Mouse (Mus musculus) midbrain, embryonic 14.5 days (tissue): ENCODE measurements at regions not wholly inside any gene's neighbourhood (a gene's known extent, or its start where the extent isn't known, plus 50 kb on each side); places are given as distances from the start of the nearest gene placed in this dataset.
"Not testable (repeated sequence)": the region's sequence is repeated elsewhere in the genome, so short reads cannot be mapped to it uniquely, and the experiment has no call there.

Source experiments
- ATAC-seq: fragments of 200-750 bp; cut with Nextera tagmentation; 2 replicates; pipeline ENCODE4 v1.8.0; 2017; ENCODE audit warnings: moderate number of reproducible peaks, moderate library complexity; ENCODE audit not compliant: low FRiP score, low TSS enrichment
- DNase-seq: peaks from one replicate; pipeline ENCODE4 v3.0.0-alpha.2; 2015
- H3K27ac ChIP-seq: fragments of 300-500 bp; sonication (generic); replicated peaks from 2 replicates; pipeline ENCODE4 v1.5.1; 2014; ENCODE audit warnings: mild to moderate bottlenecking, low read depth, low read length, moderate library complexity
- H3K27me3 ChIP-seq: fragments of 300-500 bp; sonication (generic); 2 replicates; pipeline ENCODE4 v1.6.1; 2014; ENCODE audit warnings: low read length, control low read depth, mixed read lengths; ENCODE audit not compliant: control insufficient read depth, insufficient read depth
- H3K36me3 ChIP-seq: fragments of 300-500 bp; sonication (generic); 2 replicates; pipeline ENCODE4 v1.6.1; 2014; ENCODE audit warnings: low read length, control low read depth; ENCODE audit not compliant: control insufficient read depth, insufficient read depth
- H3K4me1 ChIP-seq: fragments of 300-500 bp; sonication (generic); 2 replicates; pipeline ENCODE4 v1.6.1; 2014; ENCODE audit warnings: mild to moderate bottlenecking, antibody characterized with exemption, low read length, control low read depth; ENCODE audit not compliant: control insufficient read depth, insufficient read depth
- H3K4me2 ChIP-seq: fragments of 300-500 bp; sonication (generic); 2 replicates; pipeline ENCODE4 v1.6.1; 2014; ENCODE audit warnings: mild to moderate bottlenecking, low read length, moderate library complexity
- H3K4me3 ChIP-seq: fragments of 300-500 bp; sonication (generic); replicated peaks from 2 replicates; pipeline ENCODE4 v1.5.1; 2014; ENCODE audit warnings: low read depth, low read length
- H3K9ac ChIP-seq: fragments of 300-500 bp; sonication (generic); replicated peaks from 2 replicates; pipeline ENCODE4 v1.6.1; 2014; ENCODE audit warnings: mild to moderate bottlenecking, low read length, moderate library complexity
- H3K9me3 ChIP-seq: fragments of 300-500 bp; sonication (generic); 2 replicates; pipeline ENCODE4 v1.6.1; 2016; ENCODE audit warnings: low read length, control low read depth, mixed read lengths; ENCODE audit not compliant: control insufficient read depth
- WGBS: fragments of 180-500 bp; shearing (Covaris S2); extraction: QIAGEN DNeasy Blood & Tissue Kit; methylation state at CpG from one replicate; pipeline ENCODE4 v1.1.7; 2014; 5-methylcytosine and 5-hydroxymethylcytosine counted together

- 77% methylated on average over 2 of the region's 2 CpGs for WGBS
- Histone ChIP-seq H3K27ac (no peak overlapping the region), H3K4me2 (no peak overlapping the region), H3K36me3 (no peaks in the 10 kb centered on the region), H3K4me1 (no peaks in the 10 kb centered on the region), H3K9ac (no peak overlapping the region), H3K4me3 (no peak overlapping the region), H3K27me3 (no peaks in the 10 kb centered on the region), H3K9me3 (no peaks in the 10 kb centered on the region)
- no peak for ATAC-seq
- DNase-seq, result no peak
Observed at GRCm38 (mm10) chr14:14515363-14515762, 114.3 kb downstream of the Olfr721-ps1 start.

DNA sequence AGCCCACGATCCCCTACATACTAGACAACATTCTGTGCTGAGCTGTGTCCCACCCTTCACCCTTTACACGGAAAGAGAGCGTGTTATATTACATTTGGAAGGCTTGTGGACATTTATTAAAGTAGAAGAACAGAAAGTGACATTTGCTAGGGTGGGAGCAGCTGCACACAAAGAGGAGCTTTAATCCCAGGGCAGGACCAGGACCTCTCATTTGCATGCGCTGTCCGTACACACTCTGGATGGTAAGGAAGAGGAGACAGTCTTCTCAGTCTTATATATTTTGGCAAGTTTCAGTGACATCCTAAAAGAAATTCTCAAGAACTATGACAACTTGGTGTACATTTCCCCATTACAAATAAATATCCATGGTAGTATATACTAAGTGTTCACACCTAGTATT lies 114.8 kb downstream of the Olfr721-ps1 start:
- H3K9me3 ChIP-seq, result no peaks in the 10 kb centered on the region
- no peaks in the 10 kb centered on the region for H3K4me1 ChIP-seq
- no peak overlapping the region for H3K4me3 ChIP-seq
- no peaks in the 10 kb centered on the region for H3K27me3 ChIP-seq
- H3K36me3 ChIP-seq, result no peaks in the 10 kb centered on the region
- DNase-seq, result no peak
- no peak overlapping the region for H3K27ac ChIP-seq
- no peak for ATAC-seq
- H3K4me2 ChIP-seq, result no peak overlapping the region
- H3K9ac ChIP-seq, result no peak overlapping the region
- WGBS, result 60% methylated on average over 5 of the region's 5 CpGs

GRCm38 (mm10) chr14:14518027-14518426 lies 116.9 kb downstream of the Olfr721-ps1 start:
- DNase-seq (no peak), ATAC-seq (no peak)
- Histone ChIP-seq H3K36me3 (no peaks in the 10 kb centered on the region), H3K4me2 (no peak overlapping the region), H3K9ac (no peak overlapping the region), H3K4me3 (no peak overlapping the region), H3K4me1 (no peaks in the 10 kb centered on the region), H3K9me3 (no peaks in the 10 kb centered on the region), H3K27me3 (no peaks in the 10 kb centered on the region), H3K27ac (no peak overlapping the region)
- 93% methylated on average over 1 of the region's 1 CpGs for WGBS

GRCm38 (mm10) chr14:14518841-14519240 lies 117.7 kb downstream of the Olfr721-ps1 start:
- Histone ChIP-seq H3K4me3 (no peak overlapping the region), H3K27me3 (no peaks in the 10 kb centered on the region), H3K27ac (no peak overlapping the region), H3K4me2 (no peak overlapping the region), H3K9me3 (no peaks in the 10 kb centered on the region), H3K4me1 (no peaks in the 10 kb centered on the region), H3K9ac (no peak overlapping the region), H3K36me3 (no peaks in the 10 kb centered on the region)
- 96% methylated on average over 2 of the region's 2 CpGs for WGBS
- no peak for ATAC-seq
- no peak for DNase-seq

- no peak overlapping the region for H3K4me2 ChIP-seq
- no peak overlapping the region for H3K9ac ChIP-seq
- no peaks in the 10 kb centered on the region for H3K36me3 ChIP-seq
- H3K27me3 ChIP-seq, result no peaks in the 10 kb centered on the region
- no peak overlapping the region for H3K27ac ChIP-seq
- H3K4me1 ChIP-seq, result no peaks in the 10 kb centered on the region
- ATAC-seq, result no peak
- DNase-seq, result no peak
- H3K4me3 ChIP-seq, result no peak overlapping the region
- H3K9me3 ChIP-seq, result no peaks in the 10 kb centered on the region
Observed at GRCm38 (mm10) chr14:14520195-14520594, 119.1 kb downstream of the Olfr721-ps1 start.

GRCm38 (mm10) chr14:14521331-14521730 lies 120.2 kb downstream of the Olfr721-ps1 start:
- H3K4me1 ChIP-seq, DNase-seq, H3K27me3 ChIP-seq, H3K9ac ChIP-seq, H3K27ac ChIP-seq, H3K9me3 ChIP-seq, H3K36me3 ChIP-seq, H3K4me3 ChIP-seq, H3K4me2 ChIP-seq, ATAC-seq: not testable (repeated sequence)
- 77% methylated on average over 6 of the region's 6 CpGs for whole genome bisulfite sequencing

DNA sequence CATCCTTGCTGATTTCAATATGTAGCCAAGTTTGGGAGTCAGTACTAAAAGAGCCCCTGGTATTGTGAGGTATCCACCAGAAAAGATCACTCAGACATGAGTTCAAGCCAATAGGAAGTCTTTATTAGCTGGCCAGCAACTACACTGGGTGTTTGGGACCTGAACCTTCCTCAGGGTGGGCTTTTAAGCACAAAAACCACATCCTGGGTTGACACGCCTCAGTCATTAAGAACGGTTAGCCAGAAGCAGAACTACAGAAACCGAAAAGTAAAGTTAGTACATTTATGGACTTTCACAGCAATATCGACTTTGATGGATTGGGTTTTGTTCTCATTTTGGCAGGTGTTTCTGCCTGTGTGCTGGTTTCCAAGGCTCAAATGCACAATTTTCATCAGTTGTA lies 124.1 kb downstream of the Olfr721-ps1 start:
- ATAC-seq, result no peak
- no peak for DNase-seq
- Histone ChIP-seq H3K9me3 (no peaks in the 10 kb centered on the region), H3K27me3 (no peaks in the 10 kb centered on the region), H3K9ac (no peak overlapping the region), H3K4me1 (no peaks in the 10 kb centered on the region), H3K27ac (no peak overlapping the region), H3K4me3 (no peak overlapping the region), H3K36me3 (no peaks in the 10 kb centered on the region), H3K4me2 (no peak overlapping the region)
- WGBS, result 96% methylated on average over 4 of the region's 4 CpGs

DNA sequence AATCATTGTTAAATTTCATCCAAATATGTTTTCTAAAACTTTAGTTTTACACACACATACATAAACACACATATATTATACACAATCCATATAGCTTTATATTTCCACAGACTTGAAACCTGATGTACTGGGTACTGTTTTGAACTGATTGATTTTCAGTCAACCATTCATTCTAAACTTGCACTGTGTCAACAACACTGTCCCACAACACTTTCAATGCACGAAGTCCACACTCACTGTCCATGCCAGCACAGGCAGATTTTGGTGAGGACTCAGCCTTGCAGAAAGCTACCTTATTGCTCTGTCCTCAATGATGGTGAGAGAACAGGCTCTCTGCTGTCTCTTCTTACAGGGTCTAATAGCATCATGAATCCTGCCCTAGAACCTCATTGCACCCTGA lies 127.3 kb downstream of the Olfr721-ps1 start:
- no peaks in the 10 kb centered on the region for H3K36me3 ChIP-seq
- H3K27ac ChIP-seq, result no peak overlapping the region
- H3K9me3 ChIP-seq, result no peaks in the 10 kb centered on the region
- H3K4me3 ChIP-seq, result no peak overlapping the region
- no peak overlapping the region for H3K4me2 ChIP-seq
- WGBS, result 84% methylated on average over 1 of the region's 1 CpGs
- no peaks in the 10 kb centered on the region for H3K4me1 ChIP-seq
- H3K9ac ChIP-seq, result no peak overlapping the region
- DNase-seq, result no peak
- no peaks in the 10 kb centered on the region for H3K27me3 ChIP-seq
- no peak for ATAC-seq

GRCm38 (mm10) chr14:14541206-14541605 lies 140.1 kb downstream of the Olfr721-ps1 start:
- H3K36me3 ChIP-seq, result no peaks in the 10 kb centered on the region

More at GRCm38 (mm10) chr14:14541206-14541605, 140.1 kb downstream of the Olfr721-ps1 start:
- Histone ChIP-seq H3K27ac (no peak overlapping the region), H3K4me3 (no peak overlapping the region), H3K9ac (no peak overlapping the region), H3K4me2 (no peak overlapping the region), H3K9me3 (no peaks in the 10 kb centered on the region), H3K4me1 (no peaks in the 10 kb centered on the region), H3K27me3 (no peaks in the 10 kb centered on the region)
- DNase-seq (no peak), ATAC-seq (no peak)
